Mouse (Mus musculus): ENCODE data around the gene Gpr108. TPM values are rescaled to one million over a fixed set of nuclear protein-coding genes. Genes with fewer than 3 reads are reported as not detected.

The Gpr108 gene
- 60.4 and 60.7 TPM in 2 replicates for polyA plus RNA-seq (2012; ENCODE audit: insufficient read depth, insufficient read length, missing spikeins)

DNA sequence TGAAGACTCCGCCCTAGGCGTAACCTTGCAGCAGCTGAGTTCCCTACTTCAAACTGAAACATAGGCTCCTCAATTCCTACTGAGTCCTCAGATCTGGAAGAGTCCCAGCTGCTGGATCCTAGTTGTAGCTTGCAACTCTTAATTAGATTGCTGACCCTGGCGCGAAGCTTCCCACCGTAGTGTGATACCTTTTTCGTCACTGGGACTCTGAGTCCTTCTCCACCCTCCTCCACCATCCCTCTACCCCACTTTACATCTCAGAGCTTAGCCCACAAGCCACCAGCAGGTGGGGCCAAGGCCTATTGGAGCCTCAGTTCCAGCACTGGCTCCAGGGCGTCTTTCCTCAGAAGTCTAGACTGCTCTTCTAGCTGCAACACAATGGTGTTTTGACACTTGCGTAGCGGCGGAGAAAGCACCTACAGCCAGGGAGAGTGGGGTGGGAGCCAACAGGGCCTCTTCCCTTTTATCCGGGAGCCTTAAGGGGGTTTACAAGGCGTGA lies at the start of gene Gpr108:
Gene Gpr108 (minus strand): TSS at position 246 of the 499 bp plus-strand sequence.
- H3K27ac ChIP-seq (ENCODE audit: insufficient read depth, low read depth, low read length): peak within 1 kb of the TSS; percentile 64
- peak within 1 kb of the TSS; percentile 96 for H3K4me3 ChIP-seq (ENCODE audit: insufficient read depth, low read length)
- TF ChIP-seq CTCF (IDR thresholded peaks at IDR 0.05; ENCODE audit: low read depth, low read length) (peak; percentile 42), POLR2A (IDR thresholded peaks at IDR 0.05; ENCODE audit: borderline replicate concordance, low read depth, low read length) (no peak)
- H3K4me1 ChIP-seq (ENCODE audit: control insufficient read depth, insufficient read depth, low read length): peaks cover 15% of the 10 kb centered on the region

DNA sequence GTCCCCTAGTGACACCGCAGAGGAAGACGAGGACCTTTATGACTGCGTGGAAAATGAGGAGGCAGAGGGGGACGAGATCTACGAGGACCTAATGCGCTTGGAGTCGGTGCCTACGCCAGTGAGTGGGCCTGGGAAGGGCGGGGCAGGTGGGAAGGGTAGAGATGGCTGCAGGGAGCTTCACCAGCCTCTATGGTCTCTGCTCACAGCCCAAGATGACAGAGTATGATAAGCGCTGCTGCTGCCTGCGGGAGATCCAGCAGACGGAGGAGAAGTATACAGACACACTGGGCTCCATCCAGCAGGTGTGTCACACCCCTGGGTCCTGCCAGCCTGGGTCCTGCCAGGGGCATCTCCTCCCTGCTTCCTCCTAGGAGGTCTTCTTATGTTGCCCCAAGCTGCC lies 48.8 kb upstream of the Gpr108 start:
- Histone ChIP-seq H3K4me3 (ENCODE audit: insufficient read depth, low read length) (no peak overlapping the region), H3K4me1 (ENCODE audit: control insufficient read depth, insufficient read depth, low read length) (peaks cover 11% of the 10 kb centered on the region), H3K27ac (ENCODE audit: insufficient read depth, low read depth, low read length) (no peak overlapping the region)
- TF ChIP-seq CTCF (IDR thresholded peaks at IDR 0.05; ENCODE audit: low read depth, low read length) (no peak), POLR2A (IDR thresholded peaks at IDR 0.05; ENCODE audit: borderline replicate concordance, low read depth, low read length) (no peak)

DNA sequence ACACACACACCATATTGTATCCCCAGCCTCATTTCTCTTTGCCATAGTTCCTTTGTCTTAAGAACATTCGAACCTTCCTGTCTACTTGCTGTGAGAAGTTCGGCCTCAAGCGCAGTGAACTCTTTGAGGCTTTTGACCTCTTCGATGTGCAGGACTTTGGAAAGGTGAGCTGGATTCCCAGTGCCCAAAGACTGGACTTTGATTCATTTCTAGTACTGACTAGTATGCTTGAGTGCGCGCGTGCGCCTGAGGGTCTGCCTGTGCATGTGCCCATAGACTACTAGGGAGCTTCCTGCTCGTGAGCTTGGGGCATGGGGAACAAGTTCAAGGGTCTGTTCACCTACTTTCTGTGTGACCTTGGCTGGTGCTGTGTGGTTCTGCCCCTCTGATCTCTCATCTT lies 47.7 kb upstream of the Gpr108 start:
- H3K4me1 ChIP-seq (ENCODE audit: control insufficient read depth, insufficient read depth, low read length): peaks cover 22% of the 10 kb centered on the region

DNA sequence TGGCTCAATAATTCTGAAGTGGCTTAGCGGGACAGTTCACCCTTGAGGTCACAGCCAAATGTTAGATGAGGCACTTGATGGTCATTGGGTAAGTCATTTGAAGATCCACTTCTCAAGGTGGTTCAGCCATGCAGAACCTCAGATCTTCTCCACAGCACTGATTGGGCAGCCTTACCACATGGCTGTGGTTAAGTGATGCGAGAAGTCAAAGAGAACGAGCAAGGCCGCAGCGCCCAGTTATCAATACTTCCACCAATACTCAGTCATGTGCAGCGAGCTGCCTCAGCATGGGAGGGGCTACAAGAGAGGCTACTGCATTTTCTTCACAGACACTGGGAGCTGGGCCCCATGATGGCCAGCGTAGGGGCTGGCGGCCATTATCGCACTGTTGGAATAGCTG lies 44.7 kb upstream of the Gpr108 start:
- TF ChIP-seq POLR2A (IDR thresholded peaks at IDR 0.05; ENCODE audit: borderline replicate concordance, low read depth, low read length): no peak
- TF ChIP-seq CTCF (IDR thresholded peaks at IDR 0.05; ENCODE audit: low read depth, low read length): no peak
- Histone ChIP-seq H3K4me3 (ENCODE audit: insufficient read depth, low read length) (no peak overlapping the region), H3K4me1 (ENCODE audit: control insufficient read depth, insufficient read depth, low read length) (peaks cover 41% of the 10 kb centered on the region), H3K27ac (ENCODE audit: insufficient read depth, low read depth, low read length) (no peak overlapping the region)

More for the DNA sequence above, 47.7 kb upstream of the Gpr108 start:
- Histone ChIP-seq H3K4me3 (ENCODE audit: insufficient read depth, low read length) (no peak overlapping the region), H3K27ac (ENCODE audit: insufficient read depth, low read depth, low read length) (no peak overlapping the region)
- TF ChIP-seq CTCF (IDR thresholded peaks at IDR 0.05; ENCODE audit: low read depth, low read length) (no peak), POLR2A (IDR thresholded peaks at IDR 0.05; ENCODE audit: borderline replicate concordance, low read depth, low read length) (no peak)

DNA sequence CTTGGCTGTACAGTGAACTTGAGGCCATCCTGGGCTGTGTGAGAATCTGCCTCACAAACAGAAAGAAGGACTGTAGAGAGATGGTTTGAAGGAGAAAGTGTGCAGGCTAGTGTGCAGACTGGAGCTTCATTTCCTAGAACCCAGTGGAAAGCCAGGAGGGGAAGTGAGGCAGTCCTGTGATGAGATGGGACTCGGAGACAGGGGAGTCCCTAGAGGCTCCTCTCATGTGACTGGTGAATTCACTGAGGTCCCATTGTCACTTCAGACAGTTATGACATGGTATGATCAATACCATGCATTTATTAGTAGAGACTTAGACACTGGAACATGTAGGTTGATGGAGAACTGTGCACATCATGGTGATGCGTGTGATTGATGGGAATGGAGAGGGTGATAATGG lies 44.1 kb upstream of the Gpr108 start:
- TF ChIP-seq POLR2A (IDR thresholded peaks at IDR 0.05; ENCODE audit: borderline replicate concordance, low read depth, low read length): no peak
- no peak for TF ChIP-seq CTCF (IDR thresholded peaks at IDR 0.05; ENCODE audit: low read depth, low read length)
- peak overlapping the region; percentile 98 for H3K27ac ChIP-seq (ENCODE audit: insufficient read depth, low read depth, low read length)
- H3K4me3 ChIP-seq (ENCODE audit: insufficient read depth, low read length): no peak overlapping the region
- H3K4me1 ChIP-seq (ENCODE audit: control insufficient read depth, insufficient read depth, low read length): peaks cover 43% of the 10 kb centered on the region

GRCm38 (mm10) chr17:57290671-57291055 lies 42.4 kb upstream of the Gpr108 start:
- H3K4me1 ChIP-seq (ENCODE audit: control insufficient read depth, insufficient read depth, low read length): peaks cover 53% of the 10 kb centered on the region
- TF ChIP-seq POLR2A (IDR thresholded peaks at IDR 0.05; ENCODE audit: borderline replicate concordance, low read depth, low read length) (no peak), CTCF (IDR thresholded peaks at IDR 0.05; ENCODE audit: low read depth, low read length) (no peak)
- H3K27ac ChIP-seq (ENCODE audit: insufficient read depth, low read depth, low read length): peak overlapping the region; percentile 98
- peak overlapping the region; percentile 44 for H3K4me3 ChIP-seq (ENCODE audit: insufficient read depth, low read length)

DNA sequence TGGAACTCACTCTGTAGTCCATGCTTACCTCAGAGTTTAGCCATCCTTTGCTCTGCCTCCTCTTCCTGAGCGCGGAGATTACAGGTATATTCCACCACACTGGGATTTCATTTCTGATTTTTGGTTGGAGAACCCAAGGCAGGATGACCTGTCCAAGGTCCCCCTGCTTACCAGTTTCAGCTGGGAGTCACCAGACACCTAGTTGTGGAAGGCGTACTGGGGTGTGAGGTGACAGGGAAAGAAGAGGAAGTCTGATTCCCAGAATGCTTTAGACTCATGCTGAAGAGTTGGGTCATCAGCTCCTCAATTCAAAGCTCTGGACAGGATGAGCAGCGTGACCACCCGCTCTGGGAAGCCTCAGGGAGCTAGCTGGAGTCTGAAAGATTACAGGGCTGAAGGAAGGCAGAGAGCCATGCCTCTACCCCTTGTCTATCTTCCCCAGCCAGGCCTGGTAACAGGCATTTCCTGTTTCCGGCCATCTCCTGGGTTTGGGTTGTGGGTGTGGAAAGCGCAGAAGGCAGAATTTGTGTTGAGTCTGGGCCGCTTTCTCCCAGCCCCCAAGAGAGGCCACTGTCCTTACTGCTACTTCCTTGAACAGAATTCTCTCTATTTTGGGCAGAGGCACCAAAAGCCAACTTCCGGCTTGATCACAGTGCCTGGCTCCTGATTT lies 41.9 kb upstream of the Gpr108 start:
- TF ChIP-seq CTCF (IDR thresholded peaks at IDR 0.05; ENCODE audit: low read depth, low read length): no peak
- no peak for TF ChIP-seq POLR2A (IDR thresholded peaks at IDR 0.05; ENCODE audit: borderline replicate concordance, low read depth, low read length)
- H3K4me1 ChIP-seq (ENCODE audit: control insufficient read depth, insufficient read depth, low read length): peaks cover 58% of the 10 kb centered on the region
- peak overlapping the region; percentile 98 for H3K27ac ChIP-seq (ENCODE audit: insufficient read depth, low read depth, low read length)
- peak overlapping the region; percentile 44 for H3K4me3 ChIP-seq (ENCODE audit: insufficient read depth, low read length)

DNA sequence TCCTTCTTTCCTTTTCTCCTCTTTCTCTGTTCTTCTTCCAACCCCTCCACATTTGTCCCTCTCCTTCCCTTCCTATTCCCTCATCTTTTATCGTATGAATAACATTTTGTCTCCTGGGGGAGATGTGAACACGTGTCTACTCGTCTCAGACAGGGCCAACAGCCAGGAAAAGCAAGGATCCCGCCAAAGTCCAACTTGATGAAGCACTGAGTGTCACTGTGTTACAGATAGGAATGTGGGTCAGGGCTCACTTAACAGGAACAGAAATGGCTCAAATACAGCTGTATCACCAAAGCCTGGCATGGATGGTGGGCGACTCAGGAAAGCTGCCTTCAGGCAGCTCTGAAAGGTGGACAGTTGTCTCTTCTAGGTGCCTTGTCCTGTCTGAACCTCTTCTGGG lies 41.0 kb upstream of the Gpr108 start:
- H3K27ac ChIP-seq (ENCODE audit: insufficient read depth, low read depth, low read length): peak overlapping the region; percentile 98
- H3K4me1 ChIP-seq (ENCODE audit: control insufficient read depth, insufficient read depth, low read length): peaks cover 65% of the 10 kb centered on the region
- TF ChIP-seq POLR2A (IDR thresholded peaks at IDR 0.05; ENCODE audit: borderline replicate concordance, low read depth, low read length): no peak
- no peak for TF ChIP-seq CTCF (IDR thresholded peaks at IDR 0.05; ENCODE audit: low read depth, low read length)
- 0 out of 2 replicates have a peak overlapping the region, but pooled peaks have one; percentile 44 for H3K4me3 ChIP-seq (ENCODE audit: insufficient read depth, low read length)

DNA sequence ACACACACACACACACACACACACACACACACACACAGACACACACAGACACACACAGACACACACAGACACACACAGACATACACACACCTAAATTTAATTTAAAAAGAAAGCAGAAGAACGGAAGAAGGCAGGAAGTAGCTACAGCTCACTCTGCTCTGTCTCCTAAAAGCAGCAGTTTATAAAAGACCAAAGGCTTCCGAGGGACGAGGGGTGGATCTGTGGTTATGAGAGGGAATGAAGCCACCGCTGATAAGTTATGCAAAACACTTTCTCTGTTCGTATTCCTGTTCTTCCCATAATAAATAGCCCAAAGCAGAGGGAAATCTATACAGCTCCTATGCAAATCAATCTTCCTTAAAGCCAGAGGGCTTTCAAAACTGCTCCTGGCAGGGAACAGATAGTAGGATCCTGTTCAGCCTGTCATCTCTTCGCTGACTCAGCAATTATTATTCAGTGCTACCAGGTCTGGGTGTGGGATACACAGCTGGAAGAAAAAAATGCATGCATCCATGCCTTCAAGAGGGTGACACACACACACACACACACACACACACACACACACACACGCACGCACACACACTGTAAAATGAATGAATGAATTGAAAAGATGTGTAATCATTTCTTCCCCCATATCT lies 38.6 kb upstream of the Gpr108 start:
- peak overlapping the region; percentile 20; the same call in 1 of the 2 replicates for H3K4me3 ChIP-seq (ENCODE audit: insufficient read depth, low read length)
- TF ChIP-seq CTCF (IDR thresholded peaks at IDR 0.05; ENCODE audit: low read depth, low read length): no peak
- TF ChIP-seq POLR2A (IDR thresholded peaks at IDR 0.05; ENCODE audit: borderline replicate concordance, low read depth, low read length): no peak
- H3K27ac ChIP-seq (ENCODE audit: insufficient read depth, low read depth, low read length): peak overlapping the region; percentile 75
- peaks cover 74% of the 10 kb centered on the region for H3K4me1 ChIP-seq (ENCODE audit: control insufficient read depth, insufficient read depth, low read length)

- Histone ChIP-seq H3K4me3 (ENCODE audit: insufficient read depth, low read length) (no peak overlapping the region), H3K4me1 (ENCODE audit: control insufficient read depth, insufficient read depth, low read length) (peaks cover 73% of the 10 kb centered on the region), H3K27ac (ENCODE audit: insufficient read depth, low read depth, low read length) (peak overlapping the region; percentile 78)
- no peak for TF ChIP-seq CTCF (IDR thresholded peaks at IDR 0.05; ENCODE audit: low read depth, low read length)
- TF ChIP-seq POLR2A (IDR thresholded peaks at IDR 0.05; ENCODE audit: borderline replicate concordance, low read depth, low read length): no peak
These were observed 36.8 kb upstream of the Gpr108 start for GRCm38 (mm10) chr17:57285077-57285476.
